Mouse (Mus musculus): ENCODE data around the gene Pde6d. TPM values are rescaled to one million over a fixed set of nuclear protein-coding genes. Genes with fewer than 3 reads are reported as not detected.
A peak's percentile ranks its signal among the peaks of the same experiment; 100 is the strongest.
"Not testable (repeated sequence)": the region's sequence is repeated elsewhere in the genome, so short reads cannot be mapped to it uniquely, and the experiment has no call there.

The Pde6d gene
- polyA plus RNA-seq, 1 experiment from 2014 or later = 83.2 TPM

DNA sequence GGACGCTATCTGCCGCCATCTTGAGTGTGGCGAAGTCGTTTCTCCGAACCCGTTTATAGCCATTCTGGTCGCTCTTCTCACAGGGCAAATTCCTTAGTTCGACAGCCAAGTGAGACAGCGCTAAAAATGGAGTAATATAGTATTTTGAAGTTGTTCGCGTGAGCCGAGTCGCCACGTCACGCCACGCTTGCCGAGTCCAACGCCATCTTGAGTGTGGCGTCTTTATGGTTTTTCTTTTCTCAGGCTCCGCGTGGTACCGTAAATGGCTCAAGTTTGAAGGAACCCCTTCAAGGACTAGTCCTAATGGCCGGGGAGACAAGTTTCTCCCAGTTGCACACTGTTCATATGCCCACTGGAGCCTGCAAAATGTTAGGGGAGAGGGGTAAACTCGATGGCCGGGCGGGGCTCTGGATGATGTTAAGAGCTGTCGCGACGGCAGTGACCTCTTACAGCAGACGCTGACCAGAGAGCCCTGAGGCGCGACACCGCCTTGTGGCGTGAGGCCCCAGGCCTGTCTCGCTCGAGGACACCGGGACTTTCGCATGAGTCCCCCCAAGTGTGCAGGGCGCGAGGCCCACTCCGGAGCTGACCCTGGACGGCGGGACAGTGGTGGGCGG is 56.8 kb downstream of the Pde6d start:
- Histone ChIP-seq H3K36me3 (ENCODE audit: control insufficient read depth, insufficient read depth, low read length) (peaks cover 6% of the 10 kb centered on the region), H3K4me2 (ENCODE audit: low read depth) (peak overlapping the region; percentile 91), H3K27me3 (ENCODE audit: control insufficient read depth, insufficient read depth, low read length) (no peaks in the 10 kb centered on the region), H3K4me1 (ENCODE audit: control insufficient read depth, insufficient read depth, low read length) (peaks cover 8% of the 10 kb centered on the region), H3K4me3 (ENCODE audit: low read depth, low read length) (peak overlapping the region; percentile 100), H3K9ac (ENCODE audit: low read length) (peak overlapping the region; percentile 100), H3K27ac (ENCODE audit: low read depth, low read length) (peak overlapping the region; percentile 99), H3K9me3 (ENCODE audit: control insufficient read depth, low read length) (no peaks in the 10 kb centered on the region)
- WGBS = under 1% methylated on average over 44 of the region's 44 CpGs
- DNase-seq (ENCODE audit: low spot score) (peak; percentile 81), ATAC-seq (ENCODE audit: insufficient read depth, low FRiP score, low TSS enrichment) (peak; percentile 7; the same call in 1 of the 2 replicates)

DNA sequence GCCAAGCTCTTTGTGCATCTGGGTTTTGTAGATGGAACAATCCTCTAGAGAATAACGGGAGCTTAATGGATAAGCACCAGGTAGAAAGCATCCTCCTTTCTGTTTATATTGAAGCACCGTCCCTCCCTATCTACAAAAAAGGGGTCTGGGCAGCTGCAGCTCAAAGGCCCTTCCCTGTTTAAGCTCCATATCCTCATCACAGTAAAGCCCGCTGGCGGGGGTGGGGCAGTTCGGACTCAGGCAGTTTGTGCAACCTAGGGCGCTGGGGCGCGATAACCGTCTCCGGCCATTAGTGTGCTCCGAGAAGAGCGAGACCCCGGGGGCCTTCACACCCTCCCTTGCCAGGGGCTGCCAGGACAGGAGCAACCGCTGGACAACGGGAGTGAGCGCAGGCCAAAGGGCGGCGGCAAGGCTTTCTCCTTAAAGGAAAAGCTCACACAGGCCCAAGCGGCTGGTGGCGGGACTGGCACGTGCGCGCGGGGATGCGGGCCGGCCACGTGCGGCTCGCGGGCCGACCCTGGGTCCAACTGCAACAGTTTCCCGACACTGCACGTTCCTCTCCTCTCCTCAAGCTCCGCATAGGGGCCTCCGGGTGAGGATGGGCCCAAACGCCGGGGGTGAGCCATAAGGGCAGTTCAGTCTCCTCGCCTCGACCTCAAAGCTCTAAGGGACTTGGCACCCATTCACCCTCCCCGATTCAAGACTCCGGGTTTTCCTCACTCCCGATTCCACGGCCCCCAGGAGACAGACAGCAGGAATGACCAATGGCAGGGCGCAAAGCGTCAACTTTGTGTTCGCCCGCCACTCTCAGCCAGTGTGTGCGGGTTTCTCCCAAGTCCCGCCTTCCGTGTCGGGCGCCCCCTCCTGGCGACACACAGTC is 57.6 kb downstream of the Pde6d start:
- ATAC-seq (ENCODE audit: insufficient read depth, low FRiP score, low TSS enrichment) (peak; percentile 77), DNase-seq (ENCODE audit: low spot score) (peak; percentile 100)
- Histone ChIP-seq H3K27me3 (ENCODE audit: control insufficient read depth, insufficient read depth, low read length) (no peaks in the 10 kb centered on the region), H3K4me1 (ENCODE audit: control insufficient read depth, insufficient read depth, low read length) (peaks cover 7% of the 10 kb centered on the region), H3K9me3 (ENCODE audit: control insufficient read depth, low read length) (no peaks in the 10 kb centered on the region), H3K4me3 (ENCODE audit: low read depth, low read length) (peak overlapping the region; percentile 100), H3K36me3 (ENCODE audit: control insufficient read depth, insufficient read depth, low read length) (peaks cover 5% of the 10 kb centered on the region; the same call in 1 of the 2 replicates), H3K9ac (ENCODE audit: low read length) (peak overlapping the region; percentile 100), H3K27ac (ENCODE audit: low read depth, low read length) (peak overlapping the region; percentile 99), H3K4me2 (ENCODE audit: low read depth) (peak overlapping the region; percentile 91)
- 1% methylated on average over 53 of the region's 53 CpGs for WGBS

- peaks cover 7% of the 10 kb centered on the region for H3K4me1 ChIP-seq (ENCODE audit: control insufficient read depth, insufficient read depth, low read length)
- peak overlapping the region; percentile 91 for H3K4me2 ChIP-seq (ENCODE audit: low read depth)
- no peaks in the 10 kb centered on the region for H3K27me3 ChIP-seq (ENCODE audit: control insufficient read depth, insufficient read depth, low read length)
- ATAC-seq (ENCODE audit: insufficient read depth, low FRiP score, low TSS enrichment) = no peak
- H3K27ac ChIP-seq (ENCODE audit: low read depth, low read length) = peak overlapping the region; percentile 99
- 85% methylated on average over 8 of the region's 8 CpGs for WGBS
- H3K9ac ChIP-seq (ENCODE audit: low read length) = peak overlapping the region; percentile 100
- H3K36me3 ChIP-seq (ENCODE audit: control insufficient read depth, insufficient read depth, low read length) = no peaks in the 10 kb centered on the region
- no peaks in the 10 kb centered on the region for H3K9me3 ChIP-seq (ENCODE audit: control insufficient read depth, low read length)
- DNase-seq (ENCODE audit: low spot score) = no peak
- H3K4me3 ChIP-seq (ENCODE audit: low read depth, low read length) = peak overlapping the region; percentile 100
These were observed 58.4 kb downstream of the Pde6d start for GRCm38 (mm10) chr1:86523776-86524618.

- no peaks in the 10 kb centered on the region for H3K9me3 ChIP-seq (ENCODE audit: control insufficient read depth, low read length)
- H3K4me2 ChIP-seq (ENCODE audit: low read depth) = no peak overlapping the region
- ATAC-seq (ENCODE audit: insufficient read depth, low FRiP score, low TSS enrichment) (no peak), DNase-seq (ENCODE audit: low spot score) (no peak)
- H3K9ac ChIP-seq (ENCODE audit: low read length) = 0 out of 2 replicates have a peak overlapping the region, but pooled peaks have one; percentile 6
- H3K27me3 ChIP-seq (ENCODE audit: control insufficient read depth, insufficient read depth, low read length) = no peaks in the 10 kb centered on the region
- H3K4me3 ChIP-seq (ENCODE audit: low read depth, low read length) = no peak overlapping the region
- no peaks in the 10 kb centered on the region for H3K36me3 ChIP-seq (ENCODE audit: control insufficient read depth, insufficient read depth, low read length)
- H3K4me1 ChIP-seq (ENCODE audit: control insufficient read depth, insufficient read depth, low read length) = peaks cover 7% of the 10 kb centered on the region
- WGBS = 62% methylated on average over 7 of the region's 7 CpGs
- H3K27ac ChIP-seq (ENCODE audit: low read depth, low read length) = no peak overlapping the region
These were observed 60.0 kb downstream of the Pde6d start for GRCm38 (mm10) chr1:86522286-86522871.

GRCm38 (mm10) chr1:86520361-86520760 is 62.1 kb downstream of the Pde6d start:
- no peak for ATAC-seq (ENCODE audit: insufficient read depth, low FRiP score, low TSS enrichment)
- Histone ChIP-seq H3K27ac (ENCODE audit: low read depth, low read length) (no peak overlapping the region), H3K4me3 (ENCODE audit: low read depth, low read length) (no peak overlapping the region), H3K9me3 (ENCODE audit: control insufficient read depth, low read length) (no peaks in the 10 kb centered on the region), H3K27me3 (ENCODE audit: control insufficient read depth, insufficient read depth, low read length) (no peaks in the 10 kb centered on the region), H3K4me1 (ENCODE audit: control insufficient read depth, insufficient read depth, low read length) (peaks cover 7% of the 10 kb centered on the region), H3K36me3 (ENCODE audit: control insufficient read depth, insufficient read depth, low read length) (no peaks in the 10 kb centered on the region), H3K4me2 (ENCODE audit: low read depth) (no peak overlapping the region), H3K9ac (ENCODE audit: low read length) (no peak overlapping the region)
- peak; percentile 52 for DNase-seq (ENCODE audit: low spot score)
- WGBS = 34% methylated on average over 7 of the region's 7 CpGs

DNA sequence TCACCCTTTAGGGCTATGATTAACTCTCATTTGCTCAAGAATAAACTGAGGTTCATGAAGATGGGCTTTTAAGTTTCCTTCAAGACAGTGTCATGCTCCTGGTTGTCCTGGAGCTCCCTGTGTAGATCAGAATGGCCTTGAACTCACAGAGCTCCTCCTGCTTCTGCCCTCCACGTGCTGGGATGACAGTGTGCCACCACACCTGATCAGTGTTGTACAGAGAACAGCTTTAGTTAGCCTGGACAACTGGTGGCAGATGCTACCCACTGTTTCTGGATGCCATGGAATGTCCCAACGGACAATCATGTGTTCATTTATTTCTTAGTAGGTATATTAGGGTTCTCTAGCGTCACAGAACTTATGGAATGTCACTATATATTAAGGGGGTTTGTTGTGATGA is 65.4 kb downstream of the Pde6d start:
- WGBS = 80% methylated on average over 3 of the region's 3 CpGs
- DNase-seq (ENCODE audit: low spot score) (no peak), ATAC-seq (ENCODE audit: insufficient read depth, low FRiP score, low TSS enrichment) (no peak)
- H3K9me3 ChIP-seq (ENCODE audit: control insufficient read depth, low read length) = no peaks in the 10 kb centered on the region
- no peaks in the 10 kb centered on the region for H3K36me3 ChIP-seq (ENCODE audit: control insufficient read depth, insufficient read depth, low read length)
- no peak overlapping the region for H3K4me3 ChIP-seq (ENCODE audit: low read depth, low read length)
- no peak overlapping the region for H3K9ac ChIP-seq (ENCODE audit: low read length)
- no peak overlapping the region for H3K27ac ChIP-seq (ENCODE audit: low read depth, low read length)
- H3K4me2 ChIP-seq (ENCODE audit: low read depth) = no peak overlapping the region
- H3K4me1 ChIP-seq (ENCODE audit: control insufficient read depth, insufficient read depth, low read length) = no peaks in the 10 kb centered on the region
- H3K27me3 ChIP-seq (ENCODE audit: control insufficient read depth, insufficient read depth, low read length) = no peaks in the 10 kb centered on the region

DNA sequence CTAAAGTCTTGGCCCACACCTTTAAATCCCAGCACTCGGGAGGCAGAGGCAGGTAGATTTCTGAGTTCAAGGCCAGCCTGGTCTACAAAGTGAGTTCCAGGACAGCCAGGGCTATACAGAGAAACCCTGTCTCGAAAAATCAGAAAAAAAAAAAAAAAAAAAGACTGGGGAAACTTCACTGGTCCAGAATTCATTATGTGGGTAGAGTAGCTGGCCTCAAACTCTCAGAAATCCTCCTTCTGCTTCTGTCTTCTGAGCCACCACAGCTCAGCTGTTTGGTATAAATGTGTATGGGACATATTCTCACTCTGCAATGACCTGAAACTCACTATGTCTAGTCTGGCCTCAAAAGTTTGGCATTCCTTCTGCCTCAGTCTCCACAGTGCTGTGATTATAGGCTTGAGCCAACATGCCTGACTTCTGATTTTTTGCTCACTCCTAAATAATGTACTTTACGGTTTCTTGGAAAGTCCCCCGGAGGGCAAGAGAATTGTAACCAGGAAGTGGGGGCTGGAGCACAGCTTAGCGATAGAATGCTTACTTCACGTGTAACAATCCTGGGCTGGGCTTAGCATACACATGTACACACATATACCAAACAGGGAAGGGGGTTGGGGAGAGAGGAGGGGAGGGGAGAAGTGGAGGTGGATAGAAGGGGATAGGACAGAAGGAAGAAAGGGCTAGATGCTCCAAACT is 66.6 kb downstream of the Pde6d start:
- Histone ChIP-seq H3K27me3 (ENCODE audit: control insufficient read depth, insufficient read depth, low read length) (no peaks in the 10 kb centered on the region), H3K4me3 (ENCODE audit: low read depth, low read length) (no peak overlapping the region), H3K27ac (ENCODE audit: low read depth, low read length) (no peak overlapping the region), H3K9ac (ENCODE audit: low read length) (no peak overlapping the region), H3K36me3 (ENCODE audit: control insufficient read depth, insufficient read depth, low read length) (no peaks in the 10 kb centered on the region), H3K9me3 (ENCODE audit: control insufficient read depth, low read length) (no peaks in the 10 kb centered on the region), H3K4me1 (ENCODE audit: control insufficient read depth, insufficient read depth, low read length) (no peaks in the 10 kb centered on the region), H3K4me2 (ENCODE audit: low read depth) (no peak overlapping the region)
- ATAC-seq (ENCODE audit: insufficient read depth, low FRiP score, low TSS enrichment) (no peak), DNase-seq (ENCODE audit: low spot score) (no peak)
- 75% methylated on average over 6 of the region's 6 CpGs for WGBS

GRCm38 (mm10) chr1:86513031-86513430 is 69.4 kb downstream of the Pde6d start:
- not testable (repeated sequence) for ATAC-seq (ENCODE audit: insufficient read depth, low FRiP score, low TSS enrichment); H3K4me3 ChIP-seq (ENCODE audit: low read depth, low read length); H3K4me2 ChIP-seq (ENCODE audit: low read depth); DNase-seq (ENCODE audit: low spot score); H3K27ac ChIP-seq (ENCODE audit: low read depth, low read length); H3K9me3 ChIP-seq (ENCODE audit: control insufficient read depth, low read length); H3K27me3 ChIP-seq (ENCODE audit: control insufficient read depth, insufficient read depth, low read length); H3K36me3 ChIP-seq (ENCODE audit: control insufficient read depth, insufficient read depth, low read length); H3K9ac ChIP-seq (ENCODE audit: low read length); H3K4me1 ChIP-seq (ENCODE audit: control insufficient read depth, insufficient read depth, low read length)
- 93% methylated on average over 1 of the region's 1 CpGs for WGBS

Data from neural tube, embryonic 11.5 days (tissue).